Mouse (Mus musculus) frontal cortex, postnatal 10 days (tissue): ENCODE results near the gene Tas2r118.

Experiments
- DNase-seq, 2 experiments: peaks; one replicate each; pipeline ENCODE4 v3.0.0; 2022; ENCODE audit warnings: low spot score in 2 of 2, mixed read lengths in 1 of 2

Gene Tas2r118

DNA sequence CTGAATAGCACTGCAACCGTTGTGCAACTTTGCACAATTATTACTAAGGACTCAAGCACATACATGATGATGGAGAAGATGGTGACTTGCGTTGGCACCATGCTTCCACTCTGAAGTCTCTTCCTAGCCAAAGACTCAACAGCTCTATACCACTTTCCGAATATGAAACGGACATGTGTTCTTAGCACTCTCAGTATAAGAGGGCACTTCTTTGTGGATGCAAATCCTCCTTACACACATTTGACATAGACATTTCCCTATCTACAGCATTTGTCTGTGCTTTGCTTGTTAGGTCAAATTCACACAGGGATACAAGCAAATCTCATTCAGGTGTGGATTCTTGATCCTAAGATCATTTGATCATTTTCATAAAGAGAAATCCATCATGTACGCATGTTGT is at the start of gene Tas2r118:
TSS of gene Tas2r118 (minus strand) at position 101 of the 400 bp plus-strand sequence.
- DNase-seq = no peak

DNA sequence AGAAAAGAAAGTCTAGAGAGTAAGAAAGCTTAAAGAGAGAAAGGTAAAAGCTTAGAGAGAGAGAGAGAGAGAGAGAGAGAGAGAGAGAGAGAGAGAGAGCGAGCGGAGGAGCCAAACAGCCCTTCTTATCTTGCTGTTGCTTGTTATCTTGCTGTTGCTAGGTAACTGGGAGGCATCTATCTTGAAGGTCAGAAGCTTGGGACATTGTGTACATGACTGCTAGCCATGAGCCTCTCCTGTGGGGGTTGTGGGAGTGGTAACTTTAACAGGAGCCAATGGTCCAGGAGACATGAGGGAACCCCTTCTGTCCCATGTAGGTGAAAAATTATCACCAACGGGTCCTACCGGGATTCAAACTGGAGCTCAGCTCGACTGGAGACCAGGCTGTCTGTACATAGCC is 48.5 kb upstream of the Tas2r118 start:
- no peak for DNase-seq

DNA sequence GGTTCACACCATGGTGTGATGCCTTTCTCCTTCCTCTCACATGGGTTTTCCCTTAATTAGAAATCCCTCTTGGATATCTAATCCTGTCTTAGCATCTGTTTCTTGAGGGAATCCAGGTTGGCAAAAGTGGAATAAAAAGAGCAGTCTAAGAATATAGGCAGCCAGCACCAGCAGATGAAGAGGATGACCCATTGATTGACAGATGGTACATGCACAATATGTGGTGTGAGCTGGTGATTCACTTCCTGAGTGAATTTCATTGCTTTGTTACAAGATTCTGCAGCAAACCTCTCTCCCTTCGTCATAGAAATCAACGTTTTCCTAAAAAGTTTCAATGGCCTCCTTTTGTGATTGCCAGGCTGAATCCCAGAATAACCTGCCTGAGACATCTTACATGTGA is 23.4 kb upstream of the Tas2r118 start:
- DNase-seq = no peak

DNA sequence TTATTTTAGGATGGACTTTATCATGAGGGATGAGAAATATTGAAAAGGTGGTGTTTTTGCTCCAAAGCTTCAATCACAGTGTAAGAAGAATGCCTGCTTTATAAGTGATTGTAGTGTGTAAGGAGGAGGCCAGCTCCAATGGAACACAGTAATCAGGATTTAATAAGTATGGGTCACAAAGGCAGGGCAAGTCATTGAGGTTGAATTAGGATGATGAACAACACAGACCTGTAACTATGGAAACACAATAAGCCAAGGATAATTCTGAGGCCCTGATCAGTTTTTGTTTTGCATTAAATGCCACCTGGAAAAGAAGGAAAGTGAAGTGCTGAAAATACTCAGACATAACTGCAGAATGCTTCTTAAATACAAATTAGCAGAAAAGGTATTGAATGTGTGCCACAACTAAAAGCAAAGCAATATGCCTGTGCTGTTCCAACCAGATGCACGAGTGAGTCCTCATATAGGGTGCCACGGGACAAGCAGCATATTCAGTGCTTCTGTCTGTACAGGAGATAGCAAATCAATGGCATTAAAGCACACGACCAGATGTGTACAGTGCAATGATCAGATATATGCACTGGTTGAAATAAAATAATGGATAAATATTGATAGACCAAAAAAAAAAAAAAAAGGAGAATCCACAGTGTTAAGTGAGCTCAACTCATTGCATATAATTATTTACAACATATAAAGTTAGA is 21.0 kb upstream of the Tas2r118 start:
- no peak for DNase-seq

DNA sequence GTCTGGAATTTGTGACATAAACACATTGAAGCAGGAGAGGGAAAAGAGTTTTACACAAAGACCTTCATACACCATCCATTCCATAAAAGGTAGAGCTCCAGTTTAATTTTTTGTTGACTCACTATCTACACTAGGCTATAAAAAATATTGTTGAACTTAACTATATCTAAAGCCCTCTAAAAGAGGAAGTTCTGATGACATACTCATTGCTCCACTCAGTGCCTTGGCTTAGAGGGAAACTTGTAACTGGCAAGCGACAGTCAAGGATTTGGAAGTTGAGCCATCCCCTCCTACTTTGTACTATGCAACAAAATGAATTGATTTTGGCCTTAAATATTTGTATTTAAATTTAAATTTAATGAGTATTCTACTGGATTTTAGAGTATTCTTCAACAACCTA is 16.4 kb upstream of the Tas2r118 start:
- DNase-seq = no peak

DNA sequence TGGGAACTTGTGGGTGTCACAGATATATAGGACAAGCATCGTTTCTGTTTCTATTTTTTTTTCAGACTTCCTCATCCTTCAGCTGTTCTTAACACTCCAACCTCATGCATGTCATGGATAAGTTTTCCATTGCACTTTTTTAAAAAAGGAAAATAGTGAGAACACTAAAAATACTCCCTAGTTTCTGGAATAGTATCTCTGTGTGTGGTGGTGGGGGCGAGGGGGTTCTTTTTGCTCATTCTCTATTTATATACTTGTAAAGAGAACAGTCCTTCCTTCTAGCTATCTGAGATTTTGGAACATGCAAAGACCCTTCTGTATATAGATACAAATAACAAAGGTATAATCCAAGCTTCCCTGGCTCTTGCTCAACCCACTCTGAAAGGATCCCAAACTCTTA is 2.9 kb downstream of the Tas2r118 start:
- peak in 1 of 2 experiments; percentile 9 for DNase-seq

DNA sequence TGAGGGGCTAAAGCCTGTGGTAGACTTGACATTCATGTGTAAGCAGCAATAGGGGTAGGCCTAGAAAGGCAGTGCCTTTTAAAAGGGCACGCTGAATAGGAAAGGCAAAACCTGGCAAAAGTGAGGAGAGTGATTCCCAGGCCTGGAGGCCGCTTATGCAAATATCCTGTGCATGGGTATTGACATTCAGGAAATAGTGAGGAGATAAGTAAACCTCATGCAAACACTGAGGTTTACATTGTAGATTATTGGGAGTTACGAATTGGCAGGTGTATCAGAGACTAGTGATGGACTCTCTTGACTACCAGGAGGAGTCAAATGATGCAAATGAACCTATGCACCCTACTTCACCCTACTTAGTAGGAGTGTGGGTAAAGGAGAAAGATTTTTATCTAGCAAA is 3.9 kb downstream of the Tas2r118 start:
- no peak for DNase-seq

DNA sequence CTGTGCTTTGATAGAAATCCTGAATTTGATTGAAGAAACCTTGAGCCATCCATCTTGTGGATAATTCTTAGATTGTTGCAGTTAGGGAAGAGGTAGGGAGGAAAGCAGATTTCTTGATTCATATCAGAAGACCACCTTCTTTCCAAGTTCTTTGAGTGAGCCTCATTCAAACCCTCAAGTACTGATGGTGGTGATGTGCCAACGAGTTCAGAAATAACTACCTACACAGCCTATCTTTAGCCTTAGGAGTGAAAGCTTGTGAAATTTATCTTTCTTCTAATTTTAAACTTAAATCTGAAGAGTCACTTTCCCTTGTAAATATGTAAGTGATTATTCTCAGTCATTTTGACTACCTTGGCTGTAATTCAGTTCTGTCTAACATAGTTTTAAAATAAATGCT is 6.1 kb downstream of the Tas2r118 start:
- DNase-seq = no peak

DNA sequence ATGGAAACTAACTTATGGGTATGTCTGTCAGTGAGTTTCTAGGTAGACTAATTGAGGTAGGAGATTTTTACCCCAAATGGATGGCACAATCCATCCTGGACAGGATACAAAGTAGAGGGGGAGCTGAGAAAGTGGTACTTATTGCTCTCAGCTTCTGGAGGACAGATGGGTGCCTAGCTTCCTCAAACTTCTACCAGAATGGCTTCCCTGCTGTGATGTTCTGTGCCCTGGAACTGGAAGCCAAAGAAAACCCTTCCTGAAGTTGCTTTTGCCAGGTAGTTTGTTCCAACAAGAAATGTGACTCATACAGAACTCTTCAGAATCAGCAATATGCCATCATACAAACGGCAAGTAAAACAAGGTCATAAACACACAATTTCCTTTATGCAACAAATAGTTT is 29.1 kb downstream of the Tas2r118 start:
- no peak for DNase-seq

DNA sequence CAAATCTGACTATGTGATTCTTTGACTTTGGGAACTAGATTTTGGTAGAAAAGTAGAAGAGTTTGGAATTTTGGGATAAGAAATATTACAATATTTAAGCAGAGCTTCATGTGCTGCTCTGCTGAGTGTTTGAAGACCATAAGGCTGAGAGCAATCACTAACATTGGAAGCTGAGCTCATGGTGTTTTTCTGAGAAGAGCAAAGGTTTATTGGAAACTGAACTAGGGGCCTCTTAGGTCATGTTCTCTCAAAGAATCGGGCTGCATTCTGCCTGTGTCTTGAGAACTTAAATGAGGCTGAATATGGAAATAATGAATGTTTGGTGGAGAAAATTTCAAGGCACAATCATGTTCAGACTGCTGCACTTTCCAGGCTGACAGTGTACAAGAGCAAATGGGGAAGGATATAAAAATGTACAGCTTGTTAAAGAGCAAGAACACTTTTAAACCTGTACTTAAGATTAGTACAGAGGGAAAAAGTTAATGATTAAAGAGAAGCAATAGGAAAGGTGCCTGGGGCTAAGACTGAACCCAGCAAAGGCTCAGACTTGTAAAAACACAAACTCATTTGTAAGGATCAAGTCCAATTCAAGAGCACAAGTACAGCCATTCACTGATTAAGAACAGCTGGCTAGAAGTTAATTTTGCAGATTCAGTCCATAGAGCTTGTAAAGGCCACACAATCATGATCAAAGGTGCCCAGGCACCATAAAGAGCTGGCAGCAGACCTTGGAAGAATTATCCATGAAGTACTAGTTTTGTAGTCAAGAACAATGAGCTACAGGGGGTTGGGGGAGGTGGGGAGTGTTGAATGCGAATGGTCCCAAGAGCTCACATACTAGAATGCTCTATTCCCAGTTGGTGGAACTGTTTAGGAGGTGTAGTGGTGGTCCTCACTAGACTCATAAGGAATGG is 31.0 kb downstream of the Tas2r118 start:
- DNase-seq = no peak

DNA sequence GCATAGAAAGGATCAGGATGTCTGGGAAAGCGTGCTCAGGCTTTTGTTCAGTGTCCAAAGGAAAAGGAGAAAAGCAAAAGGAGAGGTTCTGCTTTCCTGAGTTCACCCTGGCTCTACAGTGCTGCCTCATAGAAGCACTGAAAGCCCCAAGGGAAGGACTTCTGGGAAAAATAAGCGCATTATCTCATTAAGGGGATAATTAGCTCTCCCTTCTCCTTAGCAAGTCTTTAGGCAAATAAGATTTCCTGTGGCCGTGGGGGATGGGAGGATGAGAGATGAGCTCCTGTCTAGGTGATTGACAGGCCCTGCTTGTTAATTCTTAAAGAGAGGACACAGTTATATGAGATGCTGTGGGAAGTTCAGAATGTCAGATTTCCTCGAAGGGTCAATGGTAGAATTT is 33.4 kb downstream of the Tas2r118 start:
- DNase-seq = no peak

DNA sequence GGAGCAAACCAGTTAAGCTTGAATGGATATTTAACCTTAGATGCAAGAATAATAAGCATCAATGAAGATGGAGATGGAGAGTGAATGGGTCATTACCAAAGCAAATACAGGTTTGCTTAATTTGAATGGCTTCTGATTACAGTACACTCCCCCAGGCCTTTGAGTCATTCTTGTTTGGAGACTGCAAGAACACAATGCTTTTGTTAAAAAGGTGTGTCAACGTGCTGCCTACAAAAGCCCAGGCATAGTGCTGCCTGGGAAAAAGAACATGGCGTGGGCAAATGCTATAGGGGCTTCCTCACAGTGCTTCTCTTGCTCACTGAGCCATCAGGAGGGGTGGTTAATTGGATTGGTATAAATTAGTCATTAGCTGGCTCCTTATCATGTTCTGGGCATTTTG is 46.1 kb downstream of the Tas2r118 start:
- no peak for DNase-seq
